Mouse (Mus musculus) erythroblast, embryonic 14.5 days (primary cell): ENCODE results near the gene Coro2b. TPM values are rescaled to one million over a fixed set of nuclear protein-coding genes. Genes with fewer than 3 reads are reported as not detected.

Experiments
- H3K27me3 ChIP-seq: 2 replicates; pipeline ENCODE4 v1.6.1; 2012; ENCODE audit warnings: inconsistent platforms; ENCODE audit not compliant: control insufficient read depth
- H3K36me3 ChIP-seq: 2 replicates; pipeline ENCODE4 v1.6.1; 2012; ENCODE audit warnings: mild to moderate bottlenecking, inconsistent platforms; ENCODE audit not compliant: control insufficient read depth
- H3K4me1 ChIP-seq: 2 replicates; pipeline ENCODE4 v1.6.1; 2012; ENCODE audit warnings: inconsistent platforms; ENCODE audit not compliant: control insufficient read depth
- H3K4me3 ChIP-seq: replicated peaks from 2 replicates; pipeline ENCODE3; 2012; ENCODE audit warnings: moderate library complexity, mild to moderate bottlenecking, inconsistent platforms
- H3K9me3 ChIP-seq: 2 replicates; pipeline ENCODE4 v1.6.1; 2012; ENCODE audit warnings: low read length, inconsistent platforms, mixed read lengths; ENCODE audit not compliant: control insufficient read depth
- GATA1 ChIP-seq: IDR thresholded peaks from 2 replicates; pipeline ENCODE4 v1.6.1; 2012; ENCODE audit warnings: low read length, inconsistent platforms, mixed read lengths
- TAL1 ChIP-seq: IDR thresholded peaks from 3 replicates; pipeline ENCODE4 v1.6.1; 2012; ENCODE audit warnings: low read length, inconsistent platforms, mixed read lengths
- polyA plus RNA-seq: library from polyadenylated mRNA; stranded (reverse); fragments of >175 nt; gene quantifications from 2 replicates; pipeline ENCODE4 v1.2.3, GENCODE M21; 2012

The Coro2b gene
- polyA plus RNA-seq, 1 experiment: not detected

DNA sequence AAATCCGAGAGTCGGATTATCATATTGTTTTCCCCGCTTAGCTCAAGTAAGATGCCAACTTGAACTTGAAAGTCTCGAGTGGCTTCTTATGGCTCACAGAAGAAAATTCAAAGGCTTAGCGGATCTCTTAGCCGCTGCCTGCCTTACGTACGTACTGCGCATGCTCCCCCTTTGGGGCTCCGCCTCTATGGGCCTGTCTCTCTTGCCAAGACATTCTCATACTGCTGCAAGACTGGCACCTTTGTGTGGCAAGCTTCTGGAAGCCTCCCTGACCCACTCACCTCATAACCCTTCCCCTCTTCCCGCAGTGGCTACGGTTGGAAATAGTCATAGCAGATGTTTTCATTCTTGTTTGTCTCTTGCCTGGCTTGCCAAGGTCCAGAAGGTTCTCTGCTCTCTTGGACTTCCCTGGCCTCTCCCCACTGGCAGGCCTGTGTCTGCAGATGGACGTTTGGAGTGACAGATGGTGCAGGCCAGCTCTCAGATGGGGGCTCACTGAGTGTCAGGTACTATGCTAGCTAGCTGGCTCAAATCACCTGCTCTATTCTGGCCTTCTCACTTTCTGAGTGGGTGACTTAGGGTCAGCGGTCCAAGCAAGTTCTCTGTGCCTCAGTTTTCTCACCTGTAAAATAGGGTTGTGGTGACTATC is 65.2 kb downstream of the Coro2b start:
- no peak for TF ChIP-seq TAL1
- TF ChIP-seq GATA1: no peak
- Histone ChIP-seq H3K4me3 (no peak overlapping the region), H3K4me1 (no peaks in the 10 kb centered on the region), H3K27me3 (no peaks in the 10 kb centered on the region), H3K9me3 (no peaks in the 10 kb centered on the region), H3K36me3 (no peaks in the 10 kb centered on the region)

DNA sequence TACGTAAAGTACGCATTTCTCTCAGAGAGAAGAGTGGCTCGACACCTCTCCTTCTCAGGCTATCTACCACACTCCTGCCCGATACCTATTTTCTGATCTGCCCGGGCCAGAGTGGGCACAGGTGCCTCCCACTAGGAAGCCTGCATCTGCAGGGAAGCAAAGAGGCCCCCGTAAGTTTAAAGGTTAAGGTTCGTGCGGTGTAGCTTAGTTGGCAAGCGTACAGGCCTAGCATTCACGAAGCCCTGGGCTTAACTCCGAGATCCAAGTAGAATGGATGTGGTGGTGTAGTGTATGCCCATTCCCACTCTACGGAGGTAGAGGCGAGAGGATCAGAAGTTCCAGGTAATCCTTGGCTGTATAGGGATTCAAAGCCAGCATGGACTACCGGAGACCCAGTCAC is 65.8 kb downstream of the Coro2b start:
- Histone ChIP-seq H3K36me3 (no peaks in the 10 kb centered on the region), H3K4me1 (no peaks in the 10 kb centered on the region), H3K9me3 (no peaks in the 10 kb centered on the region), H3K4me3 (no peak overlapping the region), H3K27me3 (no peaks in the 10 kb centered on the region)
- TF ChIP-seq GATA1 (no peak), TAL1 (no peak)

DNA sequence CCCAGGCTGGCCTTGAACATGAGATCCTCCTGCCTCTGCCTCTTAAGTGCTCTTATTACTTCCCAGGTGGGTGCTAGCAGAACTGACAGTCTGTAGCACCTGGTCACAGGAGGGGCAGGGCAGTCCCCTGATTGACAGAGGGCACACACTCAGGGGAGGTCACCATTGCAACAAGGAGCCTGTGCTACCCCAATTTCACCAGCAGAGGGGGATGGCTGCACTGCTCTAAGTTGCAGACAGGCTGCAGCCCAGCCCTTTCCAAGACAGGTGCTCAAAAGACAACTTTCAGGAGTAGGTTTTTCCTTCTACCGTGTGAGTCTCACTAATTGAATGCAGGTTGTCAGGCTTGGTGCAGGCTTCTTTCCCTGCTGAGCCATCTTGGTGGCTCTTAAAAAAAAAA is 66.4 kb downstream of the Coro2b start:
- H3K36me3 ChIP-seq: no peaks in the 10 kb centered on the region
- no peak for TF ChIP-seq GATA1
- no peak for TF ChIP-seq TAL1
- no peaks in the 10 kb centered on the region for H3K27me3 ChIP-seq
- no peaks in the 10 kb centered on the region for H3K4me1 ChIP-seq
- no peaks in the 10 kb centered on the region for H3K9me3 ChIP-seq
- no peak overlapping the region for H3K4me3 ChIP-seq

DNA sequence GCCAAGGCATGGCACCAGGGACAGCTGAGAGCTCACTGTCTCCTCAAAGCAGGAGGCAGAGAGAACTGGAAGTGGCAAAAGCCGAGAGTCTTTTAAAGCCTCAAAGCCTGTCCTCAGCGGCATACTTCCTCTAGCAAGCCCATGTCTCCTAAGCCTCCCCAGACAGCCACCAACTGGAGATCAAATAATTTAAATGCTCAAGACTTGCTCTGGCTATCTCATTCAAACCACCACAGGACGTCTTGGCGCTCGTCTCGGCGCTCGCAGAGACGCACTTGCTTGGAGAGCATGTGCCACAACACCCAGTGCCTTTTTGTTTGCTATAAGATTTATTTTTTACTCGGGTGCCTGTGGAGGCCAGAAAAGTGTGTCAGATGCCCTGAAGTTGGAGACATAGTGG is 67.1 kb downstream of the Coro2b start:
- no peaks in the 10 kb centered on the region for H3K36me3 ChIP-seq
- H3K9me3 ChIP-seq: no peaks in the 10 kb centered on the region
- H3K4me1 ChIP-seq: no peaks in the 10 kb centered on the region
- no peaks in the 10 kb centered on the region for H3K27me3 ChIP-seq
- TF ChIP-seq TAL1 (no peak), GATA1 (no peak)
- no peak overlapping the region for H3K4me3 ChIP-seq

DNA sequence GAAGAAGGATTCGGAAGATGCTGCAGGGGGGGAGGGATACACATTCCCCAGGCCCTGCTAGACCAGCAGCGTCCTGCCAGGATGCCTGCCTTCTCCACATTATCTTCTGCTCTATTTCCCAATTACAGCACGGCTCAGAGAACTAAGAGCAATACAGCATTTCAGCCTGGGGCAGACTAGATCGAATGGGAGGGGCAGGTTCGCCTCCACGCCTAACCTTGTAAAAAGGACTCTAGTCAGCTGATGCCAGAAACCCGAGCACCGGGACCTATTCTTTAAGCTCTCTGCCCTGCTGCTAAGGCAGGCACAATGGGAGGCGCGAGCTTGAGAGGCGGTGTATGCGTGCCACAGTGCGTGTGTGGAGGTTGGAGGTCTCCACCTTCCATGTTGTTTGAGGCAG is 67.7 kb downstream of the Coro2b start:
- Histone ChIP-seq H3K9me3 (no peaks in the 10 kb centered on the region), H3K36me3 (no peaks in the 10 kb centered on the region), H3K4me3 (no peak overlapping the region), H3K27me3 (no peaks in the 10 kb centered on the region), H3K4me1 (no peaks in the 10 kb centered on the region)
- no peak for TF ChIP-seq TAL1
- no peak for TF ChIP-seq GATA1

DNA sequence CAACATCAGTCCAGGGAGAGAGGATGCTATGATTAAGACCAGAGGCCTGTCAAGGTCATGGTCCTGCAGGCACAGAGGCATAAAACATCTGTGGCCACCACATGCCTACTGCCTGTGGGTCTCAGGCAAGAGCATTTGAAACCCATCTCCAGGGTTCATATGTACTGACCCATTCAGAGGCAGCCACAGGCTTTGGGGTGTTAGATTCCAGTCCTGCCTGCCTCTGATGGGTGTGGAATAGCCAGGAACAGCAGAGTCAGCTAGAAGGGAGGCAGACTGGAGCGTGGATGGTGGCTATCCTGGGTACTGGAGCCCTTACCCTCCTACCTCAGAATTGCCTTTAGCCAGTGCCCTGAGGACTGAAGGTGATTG is 69.4 kb downstream of the Coro2b start:
- no peaks in the 10 kb centered on the region for H3K36me3 ChIP-seq
- TF ChIP-seq TAL1: no peak
- no peak for TF ChIP-seq GATA1
- no peaks in the 10 kb centered on the region for H3K27me3 ChIP-seq
- no peaks in the 10 kb centered on the region for H3K4me1 ChIP-seq
- no peaks in the 10 kb centered on the region for H3K9me3 ChIP-seq
- H3K4me3 ChIP-seq: no peak overlapping the region

DNA sequence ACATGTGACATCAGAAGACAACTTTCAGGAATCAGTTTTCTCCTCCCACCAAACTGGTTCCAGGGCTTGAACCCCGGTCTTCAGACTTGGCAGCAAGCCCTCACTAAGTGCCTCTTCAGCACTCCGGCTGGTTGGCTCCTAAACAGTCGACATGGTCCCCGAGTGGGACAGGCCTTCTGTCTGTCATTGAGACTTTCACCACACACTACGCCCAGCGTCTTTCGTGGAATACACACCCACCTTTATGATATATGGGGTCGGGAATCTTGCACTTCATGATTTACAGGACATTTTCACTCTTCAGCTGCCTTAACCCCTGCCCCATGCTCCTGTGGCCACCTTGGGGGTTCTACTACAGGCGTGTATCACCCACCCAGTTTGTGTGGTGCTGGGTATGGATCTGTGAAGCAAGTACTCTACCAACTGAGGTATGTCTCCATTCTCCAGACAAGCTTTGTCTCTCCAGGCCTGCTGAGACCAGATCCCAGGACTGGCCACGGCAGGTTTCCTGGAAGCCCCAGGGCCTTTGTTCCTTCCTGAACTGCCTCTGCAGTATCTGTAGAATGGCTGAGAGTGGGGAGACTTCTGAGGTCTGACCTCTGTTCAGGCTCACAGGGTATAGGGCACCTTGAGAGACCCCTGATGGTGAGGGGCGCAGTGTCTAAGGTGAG is 70.0 kb downstream of the Coro2b start:
- H3K9me3 ChIP-seq: no peaks in the 10 kb centered on the region
- TF ChIP-seq TAL1: no peak
- no peak for TF ChIP-seq GATA1
- no peaks in the 10 kb centered on the region for H3K36me3 ChIP-seq
- H3K4me1 ChIP-seq: no peaks in the 10 kb centered on the region
- H3K4me3 ChIP-seq: no peak overlapping the region
- no peaks in the 10 kb centered on the region for H3K27me3 ChIP-seq

DNA sequence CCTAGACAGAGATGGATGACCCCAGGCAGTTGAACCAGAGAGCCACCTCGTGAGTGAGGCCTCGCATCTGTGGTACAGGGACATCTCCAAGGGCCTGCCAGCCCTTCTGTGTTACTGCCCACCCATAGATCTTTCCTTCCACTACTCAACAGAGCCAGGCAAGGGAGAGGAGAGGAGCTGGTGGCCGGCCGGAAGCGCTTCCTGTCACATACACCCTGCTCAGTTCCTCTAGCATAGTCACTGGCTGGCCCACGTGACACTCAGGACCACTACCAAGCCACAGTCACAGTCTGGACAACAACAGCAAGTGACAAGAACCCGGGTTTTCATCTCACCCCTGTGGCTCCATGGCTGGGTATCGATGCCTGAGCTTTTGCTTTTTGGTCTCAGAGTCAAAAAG is 70.8 kb downstream of the Coro2b start:
- H3K4me1 ChIP-seq: no peaks in the 10 kb centered on the region
- H3K9me3 ChIP-seq: no peaks in the 10 kb centered on the region
- no peaks in the 10 kb centered on the region for H3K36me3 ChIP-seq
- H3K4me3 ChIP-seq: no peak overlapping the region
- H3K27me3 ChIP-seq: no peaks in the 10 kb centered on the region
- TF ChIP-seq TAL1 (no peak), GATA1 (no peak)

DNA sequence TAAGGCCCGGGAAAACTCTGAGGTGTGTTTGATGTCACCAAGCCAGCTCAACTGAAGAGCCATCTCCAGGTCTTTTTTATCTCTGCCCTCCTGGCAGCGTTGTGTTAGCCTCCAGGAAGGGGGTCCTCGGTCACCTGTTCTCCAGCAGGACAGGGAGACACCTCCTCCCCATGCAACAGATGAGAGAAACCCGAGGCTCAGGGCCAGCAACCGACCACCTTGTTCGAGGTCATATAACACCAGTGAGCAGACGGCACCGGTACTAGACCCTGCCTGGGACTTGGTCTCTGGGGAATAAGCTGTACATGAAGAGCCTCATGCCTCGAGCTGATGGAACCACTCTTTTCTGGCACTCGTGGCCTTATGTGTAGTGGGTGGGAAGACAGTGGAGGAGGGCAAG is 72.1 kb downstream of the Coro2b start:
- Histone ChIP-seq H3K27me3 (no peaks in the 10 kb centered on the region), H3K4me3 (no peak overlapping the region), H3K36me3 (no peaks in the 10 kb centered on the region), H3K4me1 (no peaks in the 10 kb centered on the region), H3K9me3 (no peaks in the 10 kb centered on the region)
- TF ChIP-seq GATA1 (no peak), TAL1 (no peak)
